Mouse (Mus musculus) neural tube, embryonic 14.5 days (tissue): ENCODE measurements around the gene Psmd6. TPM values are rescaled to one million over a fixed set of nuclear protein-coding genes. Genes with fewer than 3 reads are reported as not detected.

Source experiments
- ATAC-seq: fragments of 200-750 bp; cut with Nextera tagmentation; 2 replicates; pipeline ENCODE4 v1.8.0; 2017; ENCODE audit warnings: low read depth, mild to moderate bottlenecking, moderate TSS enrichment, moderate library complexity
- H3K27ac ChIP-seq: fragments of 300-500 bp; sonication (generic); 2 replicates; pipeline ENCODE4 v1.5.1; 2014; ENCODE audit warnings: low read depth, mild to moderate bottlenecking, control low read depth, low read length, moderate library complexity, mixed read lengths
- H3K27me3 ChIP-seq: fragments of 300-500 bp; sonication (generic); 2 replicates; pipeline ENCODE4 v1.6.1; 2014; ENCODE audit warnings: low read length; ENCODE audit not compliant: control insufficient read depth, insufficient read depth
- H3K36me3 ChIP-seq: fragments of 300-500 bp; sonication (generic); 2 replicates; pipeline ENCODE4 v1.6.1; 2014; ENCODE audit warnings: low read length, mixed read lengths; ENCODE audit not compliant: control insufficient read depth, insufficient read depth
- H3K4me1 ChIP-seq: fragments of 300-500 bp; sonication (generic); 2 replicates; pipeline ENCODE4 v1.6.1; 2014; ENCODE audit warnings: low read length; ENCODE audit not compliant: control insufficient read depth, insufficient read depth
- H3K4me2 ChIP-seq: fragments of 300-500 bp; sonication (generic); 2 replicates; pipeline ENCODE4 v1.6.1; 2014; ENCODE audit warnings: mild to moderate bottlenecking, low read depth, low read length, control low read depth
- H3K4me3 ChIP-seq: fragments of 300-500 bp; sonication (generic); 2 replicates; pipeline ENCODE4 v1.5.1; 2014; ENCODE audit warnings: low read depth, low read length, control low read depth, mixed read lengths
- H3K9ac ChIP-seq: fragments of 300-500 bp; sonication (generic); replicated peaks from 2 replicates; pipeline ENCODE4 v1.6.1; 2014; ENCODE audit warnings: low read depth, mild to moderate bottlenecking, control low read depth, low read length, mixed read lengths
- H3K9me3 ChIP-seq: fragments of 300-500 bp; sonication (generic); 2 replicates; pipeline ENCODE4 v1.6.1; 2016; ENCODE audit warnings: low read length; ENCODE audit not compliant: control insufficient read depth
- WGBS: fragments of 180-500 bp; shearing (Covaris S2); extraction: QIAGEN DNeasy Blood & Tissue Kit; methylation state at CpG from one replicate; pipeline ENCODE4 v1.1.7; 2014; 5-methylcytosine and 5-hydroxymethylcytosine counted together
- polyA plus RNA-seq: library from polyadenylated mRNA; unstranded; fragments of >200 nt; fragmentation: Nextera tagmentation; extraction: Ambion mirVana; gene quantifications from 2 replicates; pipeline ENCODE4 v1.2.1, GENCODE M21; 2014

The Psmd6 gene
- polyA plus RNA-seq, 1 experiment from 2014 or later, result 243 TPM

DNA sequence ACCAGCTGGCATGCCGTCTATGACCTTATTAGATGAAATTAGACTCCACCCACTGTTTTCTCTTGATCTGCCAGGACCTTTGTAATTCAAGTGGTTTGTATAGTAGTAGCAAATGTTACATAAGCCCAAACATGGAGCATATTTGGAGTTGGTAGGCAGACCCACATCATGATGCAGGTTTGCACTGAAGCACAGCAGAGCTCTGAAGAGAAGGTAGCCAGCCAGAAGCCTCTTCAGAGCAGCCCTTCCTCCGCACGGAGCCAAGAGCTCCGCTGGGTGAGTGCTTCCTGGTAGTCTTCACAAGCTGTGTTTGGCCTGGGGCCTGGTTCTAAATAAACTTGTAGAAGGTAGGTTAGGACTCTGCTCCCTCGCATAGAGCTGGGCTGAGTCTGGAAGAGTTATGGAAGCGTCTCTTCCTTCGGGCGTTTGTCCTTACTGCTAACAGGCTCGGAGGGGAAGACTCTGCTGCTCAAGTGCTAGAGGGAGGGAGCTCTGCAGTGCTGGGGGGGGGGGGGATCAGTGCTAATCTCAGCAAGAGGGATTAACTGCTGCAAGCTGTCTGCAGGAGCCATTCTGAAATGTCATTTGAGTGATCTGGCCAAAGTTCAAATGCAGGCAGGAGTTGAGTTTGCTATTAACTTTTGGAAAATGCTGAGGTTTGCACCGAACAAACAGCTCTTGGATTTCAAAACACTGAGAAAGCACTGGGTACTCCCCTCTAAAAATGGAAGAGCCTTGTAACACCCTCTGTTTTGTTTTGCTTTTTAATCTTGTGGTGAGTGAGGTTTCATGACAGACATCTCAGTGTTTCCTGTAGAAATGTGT, 52.9 kb downstream of the Psmd6 start:
- H3K27me3 ChIP-seq, result no peaks in the 10 kb centered on the region
- peaks cover 17% of the 10 kb centered on the region; the same call in 1 of the 2 replicates for H3K4me1 ChIP-seq
- no peak overlapping the region for H3K4me3 ChIP-seq

DNA sequence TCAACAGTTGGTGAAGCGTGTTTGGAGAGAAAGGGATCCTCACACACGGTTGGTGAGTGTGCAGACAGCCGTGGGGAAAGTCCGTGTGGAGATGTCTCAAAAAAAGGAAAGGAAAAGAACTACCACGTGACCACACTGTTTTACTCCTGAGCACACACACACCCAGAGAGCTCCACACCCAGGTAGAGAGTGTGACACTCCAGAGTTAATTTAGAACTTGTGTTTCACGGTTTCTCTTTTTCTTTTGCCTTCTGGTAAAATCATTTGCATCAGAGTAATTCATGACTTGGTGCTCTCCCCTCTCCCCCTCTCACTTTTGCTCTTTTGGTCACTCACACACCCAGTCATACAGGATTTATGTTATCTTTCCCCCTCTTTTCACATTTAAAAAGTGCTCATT, 54.5 kb downstream of the Psmd6 start:
- no peak overlapping the region for H3K27ac ChIP-seq
- H3K36me3 ChIP-seq, result no peaks in the 10 kb centered on the region; the same call in 1 of the 2 replicates
- H3K4me1 ChIP-seq, result peaks cover 10% of the 10 kb centered on the region; the same call in 1 of the 2 replicates
- no peak for ATAC-seq
- 66% methylated on average over 6 of the region's 6 CpGs for WGBS
- H3K4me3 ChIP-seq, result no peak overlapping the region
- H3K9ac ChIP-seq, result no peak overlapping the region
- no peaks in the 10 kb centered on the region for H3K9me3 ChIP-seq
- no peaks in the 10 kb centered on the region for H3K27me3 ChIP-seq
- no peak overlapping the region for H3K4me2 ChIP-seq

More for the DNA sequence above, 52.9 kb downstream of the Psmd6 start:
- Histone ChIP-seq H3K4me2 (no peak overlapping the region), H3K27ac (peak overlapping the region; percentile 34; the same call in 1 of the 2 replicates), H3K9me3 (no peaks in the 10 kb centered on the region), H3K36me3 (no peaks in the 10 kb centered on the region), H3K9ac (no peak overlapping the region)
- 19% methylated on average over 10 of the region's 10 CpGs for WGBS
- no peak for ATAC-seq

DNA sequence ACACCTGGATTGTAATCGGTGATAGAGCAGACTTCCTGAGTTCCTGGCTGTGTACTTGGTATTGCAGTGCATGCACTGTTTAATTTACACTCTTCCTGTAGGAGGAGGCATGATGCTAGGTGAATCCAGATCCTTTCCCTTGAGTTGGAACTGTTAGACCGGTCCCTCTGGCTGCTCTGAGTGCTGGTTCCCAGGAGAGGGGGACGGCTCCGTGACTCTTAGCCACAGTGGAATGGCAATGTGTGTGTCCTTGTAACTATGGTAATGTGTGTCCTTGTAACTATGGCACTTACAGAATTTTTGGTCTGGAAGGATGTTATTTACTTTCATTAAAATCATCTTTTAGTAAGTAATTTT, 55.7 kb downstream of the Psmd6 start:
- no peak overlapping the region for H3K27ac ChIP-seq
- H3K4me3 ChIP-seq, result no peak overlapping the region
- peaks cover 8% of the 10 kb centered on the region; the same call in 1 of the 2 replicates for H3K4me1 ChIP-seq
- ATAC-seq, result peak; percentile 35; the same call in 1 of the 2 replicates
- no peaks in the 10 kb centered on the region; the same call in 1 of the 2 replicates for H3K36me3 ChIP-seq
- WGBS, result 35% methylated on average over 4 of the region's 4 CpGs
- H3K9ac ChIP-seq, result no peak overlapping the region
- no peak overlapping the region for H3K4me2 ChIP-seq
- no peaks in the 10 kb centered on the region for H3K9me3 ChIP-seq
- no peaks in the 10 kb centered on the region for H3K27me3 ChIP-seq

DNA sequence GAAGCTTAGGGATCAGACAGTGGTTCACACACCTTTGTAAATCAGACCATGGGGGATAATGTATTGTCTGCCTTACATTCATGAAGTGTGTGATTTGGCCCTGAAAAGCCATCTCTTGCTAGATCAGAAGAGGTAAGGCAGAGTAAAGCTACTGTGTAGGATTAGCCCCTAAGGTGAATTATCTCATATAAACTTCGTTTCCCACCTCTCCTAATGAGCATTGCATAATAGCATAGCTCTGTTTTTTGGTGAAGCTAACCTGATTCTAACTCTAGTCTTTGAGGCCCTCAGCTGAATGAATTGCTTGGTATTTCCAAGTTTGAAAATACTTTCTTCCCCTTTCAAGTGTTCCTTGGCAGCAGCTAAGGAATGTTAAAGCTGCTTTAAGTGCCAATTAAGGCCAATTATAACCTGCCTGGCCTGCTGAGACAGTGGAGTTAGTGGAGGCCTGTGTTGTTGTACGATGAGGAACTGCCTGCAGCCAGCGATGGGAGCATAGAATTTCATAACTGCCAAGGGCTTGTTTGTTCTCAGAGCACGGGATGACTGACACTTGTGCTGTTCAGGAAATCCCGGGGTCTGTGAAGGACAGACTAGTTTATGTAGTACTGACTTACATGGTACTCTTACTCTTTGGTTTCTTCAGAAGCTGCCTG, 56.2 kb downstream of the Psmd6 start:
- no peaks in the 10 kb centered on the region for H3K9me3 ChIP-seq
- 23% methylated on average over 5 of the region's 5 CpGs for WGBS
- H3K4me3 ChIP-seq, result no peak overlapping the region
- H3K27me3 ChIP-seq, result no peaks in the 10 kb centered on the region
- H3K27ac ChIP-seq, result no peak overlapping the region
- H3K4me2 ChIP-seq, result no peak overlapping the region
- no peaks in the 10 kb centered on the region; the same call in 1 of the 2 replicates for H3K36me3 ChIP-seq
- no peak for ATAC-seq
- peaks cover 8% of the 10 kb centered on the region; the same call in 1 of the 2 replicates for H3K4me1 ChIP-seq
- H3K9ac ChIP-seq, result no peak overlapping the region

DNA sequence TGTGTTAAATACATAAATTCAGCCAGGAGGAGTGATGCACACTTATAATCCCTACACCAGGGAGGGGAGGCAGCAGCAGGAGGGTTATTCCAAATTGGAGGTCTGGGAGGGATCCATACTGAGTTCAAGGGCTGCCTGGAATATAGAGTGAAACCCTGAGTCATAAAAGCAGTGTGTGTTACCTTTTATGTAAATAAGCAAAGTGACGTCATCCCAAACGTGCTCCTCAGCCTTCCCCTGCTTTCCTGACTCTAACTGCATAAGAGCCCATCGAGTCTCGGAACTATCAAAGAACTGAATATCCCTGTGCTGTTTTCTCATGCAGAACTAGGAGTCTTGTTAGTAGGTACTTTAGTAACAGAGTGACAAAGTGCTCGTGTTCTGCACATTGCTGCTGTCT, 57.4 kb downstream of the Psmd6 start:
- no peak for ATAC-seq
- no peak overlapping the region for H3K4me2 ChIP-seq
- no peaks in the 10 kb centered on the region for H3K27me3 ChIP-seq
- no peak overlapping the region for H3K4me3 ChIP-seq
- 54% methylated on average over 5 of the region's 5 CpGs for WGBS
- no peak overlapping the region for H3K9ac ChIP-seq
- no peak overlapping the region for H3K27ac ChIP-seq
- no peaks in the 10 kb centered on the region; the same call in 1 of the 2 replicates for H3K36me3 ChIP-seq
- no peaks in the 10 kb centered on the region for H3K9me3 ChIP-seq
- peaks cover 8% of the 10 kb centered on the region; the same call in 1 of the 2 replicates for H3K4me1 ChIP-seq

DNA sequence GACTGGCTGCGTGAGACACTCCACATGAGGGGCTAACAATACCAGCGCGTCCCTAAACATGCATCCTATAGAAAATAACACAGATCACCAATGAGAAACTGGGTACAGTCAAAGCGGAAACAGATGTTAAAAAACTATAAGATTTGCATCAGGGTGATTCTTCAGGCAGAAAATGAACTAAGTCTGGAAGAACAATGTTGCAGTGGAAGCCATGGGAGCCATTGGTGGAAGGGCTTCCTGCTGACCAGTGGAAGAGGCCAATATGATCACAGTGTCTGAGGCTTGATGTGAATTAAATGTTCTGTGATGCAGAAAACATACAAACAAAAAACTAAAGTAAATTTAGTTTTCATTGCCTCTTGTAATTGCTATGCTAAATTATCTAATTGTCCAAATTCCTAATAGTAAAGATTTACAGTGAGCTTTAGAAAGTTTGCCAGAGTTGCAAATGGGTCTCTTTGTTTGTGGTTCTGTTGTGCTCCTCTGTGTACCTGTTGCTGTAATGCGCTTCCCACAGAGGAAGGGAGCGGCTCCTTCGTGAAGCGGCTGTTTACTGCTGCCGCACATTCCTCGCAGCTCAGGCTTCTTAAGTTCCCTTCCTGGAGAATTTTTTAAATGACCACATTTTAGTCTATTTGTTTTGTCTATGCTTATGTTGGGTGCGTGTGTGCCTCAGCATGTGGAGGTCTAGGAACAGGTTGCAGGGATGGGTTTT, 58.1 kb downstream of the Psmd6 start:
- Histone ChIP-seq H3K9me3 (no peaks in the 10 kb centered on the region), H3K4me2 (no peak overlapping the region), H3K27ac (no peak overlapping the region), H3K27me3 (no peaks in the 10 kb centered on the region), H3K4me1 (peaks cover 4% of the 10 kb centered on the region; the same call in 1 of the 2 replicates), H3K9ac (no peak overlapping the region), H3K4me3 (no peak overlapping the region), H3K36me3 (no peaks in the 10 kb centered on the region; the same call in 1 of the 2 replicates)
- no peak for ATAC-seq
- 70% methylated on average over 11 of the region's 11 CpGs for WGBS

Other genes with a start within 250 kb of the Psmd6 start
- not detected in 2 replicates for gene Gm281, start 206.5 kb downstream of the Psmd6 start, polyA plus RNA-seq
- gene Atxn7, start 159.5 kb downstream of the Psmd6 start, polyA plus RNA-seq, result 6.0 and 6.1 TPM in 2 replicates
- 207 and 228 TPM in 2 replicates for gene Thoc7, start 159.1 kb downstream of the Psmd6 start, polyA plus RNA-seq
- not detected in 2 replicates for gene Olfr720, start 65.9 kb upstream of the Psmd6 start, polyA plus RNA-seq
- gene Olfr31, start 201.8 kb upstream of the Psmd6 start, polyA plus RNA-seq, result 0.09 TPM in 1 of 2 replicates, not detected in the other
- 1.9 and 2.4 TPM in 2 replicates for gene Il3ra, start 225.3 kb upstream of the Psmd6 start, polyA plus RNA-seq